Mouse (Mus musculus): ENCODE data around the gene Tbc1d9b. TPM values are rescaled to one million over a fixed set of nuclear protein-coding genes. Genes with fewer than 3 reads are reported as not detected.
A peak's percentile ranks its signal among the peaks of the same experiment; 100 is the strongest.

Gene Tbc1d9b
- total and polyA plus RNA-seq, 2 experiments from 2014 or later, result 32.1 to 62.6 TPM

GRCm38 (mm10) chr11:50212848-50213758 is 81.9 kb downstream of the Tbc1d9b start:
- Histone ChIP-seq H3K9me3 (ENCODE audit: low read length) (no peaks in the 10 kb centered on the region), H3K4me2 (ENCODE audit: low read depth, low read length) (0 out of 2 replicates have a peak overlapping the region, but pooled peaks have one; percentile 18), H3K9ac (replicated peaks; ENCODE audit: low read length) (no peak overlapping the region), H3K4me3 (ENCODE audit: low read length) (no peak overlapping the region), H3K27ac (0 out of 2 replicates have a peak overlapping the region, but pooled peaks have one; percentile 11), H3K27me3 (ENCODE audit: insufficient read depth, low read length) (no peaks in the 10 kb centered on the region), H3K36me3 (ENCODE audit: insufficient read depth, low read length) (no peaks in the 10 kb centered on the region), H3K4me1 (ENCODE audit: insufficient read depth, low read length) (peaks cover 18% of the 10 kb centered on the region; the same call in 1 of the 2 replicates)
- 60% methylated on average over 11 of the region's 11 CpGs for WGBS
- DNase-seq (ENCODE audit: low spot score) (peak; percentile 51), ATAC-seq (no peak)
- no peak for TF ChIP-seq CTCF (IDR thresholded peaks at IDR 0.05; ENCODE audit: low read depth)

- ATAC-seq (no peak), DNase-seq (ENCODE audit: low spot score) (no peak)
- Histone ChIP-seq H3K4me1 (ENCODE audit: insufficient read depth, low read length) (peaks cover 10% of the 10 kb centered on the region; the same call in 1 of the 2 replicates), H3K9ac (replicated peaks; ENCODE audit: low read length) (no peak overlapping the region), H3K9me3 (ENCODE audit: low read length) (no peaks in the 10 kb centered on the region), H3K27me3 (ENCODE audit: insufficient read depth, low read length) (no peaks in the 10 kb centered on the region), H3K36me3 (ENCODE audit: insufficient read depth, low read length) (no peaks in the 10 kb centered on the region), H3K4me2 (ENCODE audit: low read depth, low read length) (no peak overlapping the region), H3K27ac (no peak overlapping the region), H3K4me3 (ENCODE audit: low read length) (no peak overlapping the region)
- 92% methylated on average over 6 of the region's 6 CpGs for WGBS
- TF ChIP-seq CTCF (IDR thresholded peaks at IDR 0.05; ENCODE audit: low read depth), result 0 out of 2 replicates have a peak, but pooled peaks have one; percentile 8
Observed at GRCm38 (mm10) chr11:50214631-50215030, 83.4 kb downstream of the Tbc1d9b start.

GRCm38 (mm10) chr11:50215633-50216032 is 84.4 kb downstream of the Tbc1d9b start:
- H3K4me3 ChIP-seq (ENCODE audit: low read length), result no peak overlapping the region
- peaks cover 10% of the 10 kb centered on the region; the same call in 1 of the 2 replicates for H3K4me1 ChIP-seq (ENCODE audit: insufficient read depth, low read length)
- WGBS, result 28% methylated on average over 9 of the region's 9 CpGs
- no peaks in the 10 kb centered on the region for H3K27me3 ChIP-seq (ENCODE audit: insufficient read depth, low read length)
- 0 out of 2 replicates have a peak overlapping the region, but pooled peaks have one; percentile 28 for H3K9ac ChIP-seq (replicated peaks; ENCODE audit: low read length)
- no peak for DNase-seq (ENCODE audit: low spot score)
- no peak; the same call in 1 of the 2 replicates for TF ChIP-seq CTCF (IDR thresholded peaks at IDR 0.05; ENCODE audit: low read depth)
- H3K36me3 ChIP-seq (ENCODE audit: insufficient read depth, low read length), result no peaks in the 10 kb centered on the region
- H3K9me3 ChIP-seq (ENCODE audit: low read length), result no peaks in the 10 kb centered on the region
- H3K4me2 ChIP-seq (ENCODE audit: low read depth, low read length), result 0 out of 2 replicates have a peak overlapping the region, but pooled peaks have one; percentile 13
- H3K27ac ChIP-seq, result no peak overlapping the region
- ATAC-seq, result no peak

GRCm38 (mm10) chr11:50216724-50217366 is 85.6 kb downstream of the Tbc1d9b start:
- H3K27me3 ChIP-seq (ENCODE audit: insufficient read depth, low read length), result no peaks in the 10 kb centered on the region
- H3K4me3 ChIP-seq (ENCODE audit: low read length), result no peak overlapping the region
- no peaks in the 10 kb centered on the region for H3K9me3 ChIP-seq (ENCODE audit: low read length)
- TF ChIP-seq CTCF (IDR thresholded peaks at IDR 0.05; ENCODE audit: low read depth), result no peak
- H3K4me2 ChIP-seq (ENCODE audit: low read depth, low read length), result no peak overlapping the region
- H3K27ac ChIP-seq, result 0 out of 2 replicates have a peak overlapping the region, but pooled peaks have one; percentile 11
- ATAC-seq, result no peak
- H3K9ac ChIP-seq (replicated peaks; ENCODE audit: low read length), result 0 out of 2 replicates have a peak overlapping the region, but pooled peaks have one; percentile 21
- H3K4me1 ChIP-seq (ENCODE audit: insufficient read depth, low read length), result peaks cover 10% of the 10 kb centered on the region; the same call in 1 of the 2 replicates
- H3K36me3 ChIP-seq (ENCODE audit: insufficient read depth, low read length), result no peaks in the 10 kb centered on the region
- WGBS, result 80% methylated on average over 4 of the region's 4 CpGs
- DNase-seq (ENCODE audit: low spot score), result no peak

- no peaks in the 10 kb centered on the region for H3K9me3 ChIP-seq (ENCODE audit: low read length)
- H3K4me2 ChIP-seq (ENCODE audit: low read depth, low read length), result no peak overlapping the region
- H3K27ac ChIP-seq, result no peak overlapping the region
- H3K9ac ChIP-seq (replicated peaks; ENCODE audit: low read length), result no peak overlapping the region
- H3K4me1 ChIP-seq (ENCODE audit: insufficient read depth, low read length), result peaks cover 10% of the 10 kb centered on the region; the same call in 1 of the 2 replicates
- no peak for ATAC-seq
- DNase-seq (ENCODE audit: low spot score), result no peak
- no peaks in the 10 kb centered on the region for H3K36me3 ChIP-seq (ENCODE audit: insufficient read depth, low read length)
- TF ChIP-seq CTCF (IDR thresholded peaks at IDR 0.05; ENCODE audit: low read depth), result no peak
- 63% methylated on average over 4 of the region's 4 CpGs for WGBS
- no peak overlapping the region for H3K4me3 ChIP-seq (ENCODE audit: low read length)
- H3K27me3 ChIP-seq (ENCODE audit: insufficient read depth, low read length), result no peaks in the 10 kb centered on the region
Observed at GRCm38 (mm10) chr11:50217811-50218210, 86.6 kb downstream of the Tbc1d9b start.

GRCm38 (mm10) chr11:50219833-50220232 is 88.6 kb downstream of the Tbc1d9b start:
- WGBS, result 55% methylated on average over 2 of the region's 2 CpGs
- Histone ChIP-seq H3K27me3 (ENCODE audit: insufficient read depth, low read length) (no peaks in the 10 kb centered on the region), H3K36me3 (ENCODE audit: insufficient read depth, low read length) (no peaks in the 10 kb centered on the region), H3K4me1 (ENCODE audit: insufficient read depth, low read length) (peaks cover 12% of the 10 kb centered on the region), H3K4me2 (ENCODE audit: low read depth, low read length) (no peak overlapping the region), H3K4me3 (ENCODE audit: low read length) (no peak overlapping the region), H3K9me3 (ENCODE audit: low read length) (no peaks in the 10 kb centered on the region), H3K27ac (no peak overlapping the region), H3K9ac (replicated peaks; ENCODE audit: low read length) (no peak overlapping the region)
- no peak for DNase-seq (ENCODE audit: low spot score)
- no peak for ATAC-seq
- TF ChIP-seq CTCF (IDR thresholded peaks at IDR 0.05; ENCODE audit: low read depth), result peak; percentile 36

Other genes with a start within 250 kb of the Tbc1d9b start
- gene Rasgef1c, start 229.6 kb upstream of the Tbc1d9b start, total RNA-seq (2014; rRNA removed), result 50.2 and 53.9 TPM in 2 replicates
- gene Rasgef1c, start 229.6 kb upstream of the Tbc1d9b start, polyA plus RNA-seq (2015; fragmentation: Nextera tagmentation; extraction: Ambion mirVana), result 44.9 and 45.2 TPM in 2 replicates
- 71.6 and 73.2 TPM in 2 replicates for gene Rnf130, start 106.0 kb upstream of the Tbc1d9b start, total RNA-seq (2014; rRNA removed)
- gene Rnf130, start 106.0 kb upstream of the Tbc1d9b start, polyA plus RNA-seq (2015; fragmentation: Nextera tagmentation; extraction: Ambion mirVana), result 60.6 and 64.7 TPM in 2 replicates
- gene Mrnip, start 43.0 kb downstream of the Tbc1d9b start, total RNA-seq (2014; rRNA removed), result 40.8 and 44.2 TPM in 2 replicates
- 33.5 and 34.0 TPM in 2 replicates for gene Mrnip, start 43.0 kb downstream of the Tbc1d9b start, polyA plus RNA-seq (2015; fragmentation: Nextera tagmentation; extraction: Ambion mirVana)
- gene Sqstm1, start 79.4 kb downstream of the Tbc1d9b start, total RNA-seq (2014; rRNA removed), result 289 and 299 TPM in 2 replicates
- gene Sqstm1, start 79.4 kb downstream of the Tbc1d9b start, polyA plus RNA-seq (2015; fragmentation: Nextera tagmentation; extraction: Ambion mirVana), result 412 and 450 TPM in 2 replicates
- gene Mgat4b, start 79.5 kb downstream of the Tbc1d9b start, total RNA-seq (2014; rRNA removed), result 108 and 134 TPM in 2 replicates
- gene Mgat4b, start 79.5 kb downstream of the Tbc1d9b start, polyA plus RNA-seq (2015; fragmentation: Nextera tagmentation; extraction: Ambion mirVana), result 67.8 and 74.6 TPM in 2 replicates
- gene Ltc4s, start 107.2 kb downstream of the Tbc1d9b start, total RNA-seq (2014; rRNA removed), result 4.0 and 6.8 TPM in 2 replicates
- 5.9 and 7.1 TPM in 2 replicates for gene Ltc4s, start 107.2 kb downstream of the Tbc1d9b start, polyA plus RNA-seq (2015; fragmentation: Nextera tagmentation; extraction: Ambion mirVana)
- 11.6 and 13.9 TPM in 2 replicates for gene Maml1, start 160.9 kb downstream of the Tbc1d9b start, total RNA-seq (2014; rRNA removed)
- gene Maml1, start 160.9 kb downstream of the Tbc1d9b start, polyA plus RNA-seq (2015; fragmentation: Nextera tagmentation; extraction: Ambion mirVana), result 1.6 and 1.8 TPM in 2 replicates
- 174 and 197 TPM in 2 replicates for gene Canx, start 194.3 kb downstream of the Tbc1d9b start, total RNA-seq (2014; rRNA removed)
- gene Canx, start 194.3 kb downstream of the Tbc1d9b start, polyA plus RNA-seq (2015; fragmentation: Nextera tagmentation; extraction: Ambion mirVana), result 254 and 259 TPM in 2 replicates
- 0.47 TPM in 1 of 2 replicates, not detected in the other for gene Cby3, start 223.1 kb downstream of the Tbc1d9b start, total RNA-seq (2014; rRNA removed)
- 1.2 and 1.5 TPM in 2 replicates for gene Cby3, start 223.1 kb downstream of the Tbc1d9b start, polyA plus RNA-seq (2015; fragmentation: Nextera tagmentation; extraction: Ambion mirVana)
- gene Hnrnph1, start 245.6 kb downstream of the Tbc1d9b start, total RNA-seq (2014; rRNA removed), result 171 and 176 TPM in 2 replicates
- 244 and 249 TPM in 2 replicates for gene Hnrnph1, start 245.6 kb downstream of the Tbc1d9b start, polyA plus RNA-seq (2015; fragmentation: Nextera tagmentation; extraction: Ambion mirVana)

Measured in hindbrain, postnatal 0 days (tissue).